Mouse (Mus musculus): ENCODE measurements around the gene Mrps27.

Gene Mrps27

DNA sequence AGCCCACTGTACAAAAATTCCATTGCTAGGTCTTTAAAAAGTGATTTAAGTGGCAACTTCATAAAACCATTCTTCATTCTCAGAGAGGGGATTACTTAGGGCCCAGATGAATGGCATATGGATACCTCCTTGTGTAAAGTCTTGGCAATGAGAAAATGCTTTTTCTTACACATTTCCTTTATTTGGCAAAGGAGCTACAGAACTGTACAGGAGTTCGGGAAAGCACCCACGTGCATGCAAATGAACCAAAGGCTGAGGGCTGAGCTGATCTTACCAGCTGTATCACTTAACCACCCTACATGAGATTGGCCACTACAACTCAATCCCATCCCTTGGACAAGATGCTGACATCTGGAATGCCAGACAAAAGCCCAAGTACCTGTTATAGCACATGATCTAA is 95.6 kb downstream of the Mrps27 start:
- DNase-seq (ENCODE audit: low spot score) = no peak

DNA sequence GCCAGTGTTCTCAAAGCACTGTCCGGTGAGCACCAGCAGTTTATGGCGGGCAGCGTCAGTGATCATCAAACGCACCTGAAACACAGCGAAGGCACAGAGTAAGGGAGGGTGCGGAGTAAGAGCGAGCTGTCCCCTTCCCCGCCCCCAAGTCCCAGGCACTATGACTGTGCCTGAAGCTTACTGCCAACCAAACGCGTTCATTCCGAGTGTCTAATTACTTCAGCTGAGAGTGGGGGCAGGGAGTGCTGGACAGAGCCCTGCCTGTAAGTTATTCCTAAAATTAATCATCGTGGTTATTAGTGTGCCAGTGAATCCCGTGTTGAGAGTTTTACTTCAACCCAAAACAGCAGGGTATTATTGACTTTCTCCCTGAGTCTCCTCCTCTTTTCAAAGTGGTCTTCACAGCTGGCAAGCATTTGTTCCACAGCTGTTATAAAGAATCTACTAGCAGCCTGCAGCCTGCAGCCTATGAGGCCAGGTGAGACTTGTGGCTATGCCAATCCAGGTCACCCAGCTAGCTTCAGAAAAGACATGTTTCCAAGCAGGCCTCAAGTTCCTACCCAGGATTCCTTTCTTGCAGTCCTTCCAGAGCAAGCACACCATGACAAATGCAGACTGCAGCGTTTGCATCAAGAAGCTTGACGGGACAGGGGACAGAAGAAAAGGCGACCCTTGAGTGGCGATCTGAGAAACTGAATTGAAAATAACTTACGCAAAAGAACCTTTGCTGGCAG is 97.3 kb downstream of the Mrps27 start:
- no peak for DNase-seq (ENCODE audit: low spot score)

DNA sequence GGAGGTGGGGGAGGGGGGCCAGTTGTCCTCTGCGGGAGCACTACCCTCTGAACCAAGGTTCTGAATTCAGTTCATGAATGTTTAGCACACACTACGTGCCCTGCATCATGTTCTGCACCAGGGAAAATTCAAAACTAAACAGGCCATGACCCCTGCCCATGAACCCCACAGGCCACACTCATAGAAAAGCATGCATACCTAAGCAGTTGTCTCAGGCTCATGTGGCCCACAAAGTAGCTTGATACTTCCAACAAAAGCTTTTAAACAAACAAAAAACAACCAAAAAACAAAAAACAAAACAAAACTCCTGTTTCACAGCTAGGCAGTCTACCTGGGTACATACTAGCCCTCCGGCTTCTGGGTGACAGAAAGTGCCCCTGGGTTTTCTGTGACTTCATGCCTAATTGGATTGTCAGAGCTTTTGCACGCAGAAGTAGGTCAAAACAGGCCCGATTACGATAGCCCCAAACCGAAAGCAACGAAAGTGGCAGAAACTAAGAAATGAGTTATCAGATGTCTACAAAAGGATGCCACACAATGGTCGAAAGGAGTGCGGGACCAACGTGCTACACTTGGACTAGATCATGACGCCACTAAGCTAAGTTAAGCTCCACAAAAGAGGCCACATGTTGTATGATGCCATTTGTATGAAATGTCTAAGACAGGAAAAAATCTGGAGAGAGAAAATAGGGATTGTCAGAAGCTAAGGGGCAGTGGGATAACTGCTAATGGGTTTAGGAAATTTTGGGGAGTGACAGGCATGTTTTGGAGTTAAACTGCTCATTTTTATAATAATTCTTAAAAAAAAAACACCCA is 98.1 kb downstream of the Mrps27 start:
- no peak for DNase-seq (ENCODE audit: low spot score)

DNA sequence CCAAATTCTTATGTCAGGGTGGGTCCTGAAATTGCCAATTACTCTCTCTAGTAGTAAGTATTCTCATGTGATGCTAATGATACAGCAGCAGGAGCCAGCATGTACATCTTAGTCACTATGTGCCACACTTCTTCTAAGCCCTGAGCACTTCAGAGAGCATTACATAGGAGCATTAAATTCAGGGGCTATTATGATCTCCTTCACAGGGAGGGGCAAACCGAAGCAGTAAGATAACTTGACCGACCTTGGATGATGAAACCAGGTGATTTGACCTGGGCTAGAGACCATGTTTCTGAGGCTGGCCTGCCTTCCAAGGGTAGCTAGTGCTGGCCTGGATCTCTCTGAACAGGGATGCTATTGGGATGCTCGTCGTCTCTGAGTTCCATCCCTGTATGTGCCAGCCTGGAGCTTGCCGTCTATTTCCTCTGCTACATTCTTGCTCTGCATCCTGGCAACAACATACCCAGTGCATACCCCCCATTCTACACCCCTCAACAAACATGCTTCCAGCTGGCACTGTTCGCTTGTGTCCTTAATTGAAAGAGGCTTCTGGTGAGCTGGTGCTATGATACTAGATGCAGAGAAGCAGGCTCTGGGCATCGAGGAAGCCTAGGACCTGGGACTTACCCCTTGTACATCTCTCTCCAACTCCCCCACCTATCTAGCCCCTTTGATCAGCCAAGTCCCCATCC is 99.0 kb downstream of the Mrps27 start:
- no peak for DNase-seq (ENCODE audit: low spot score)

DNA sequence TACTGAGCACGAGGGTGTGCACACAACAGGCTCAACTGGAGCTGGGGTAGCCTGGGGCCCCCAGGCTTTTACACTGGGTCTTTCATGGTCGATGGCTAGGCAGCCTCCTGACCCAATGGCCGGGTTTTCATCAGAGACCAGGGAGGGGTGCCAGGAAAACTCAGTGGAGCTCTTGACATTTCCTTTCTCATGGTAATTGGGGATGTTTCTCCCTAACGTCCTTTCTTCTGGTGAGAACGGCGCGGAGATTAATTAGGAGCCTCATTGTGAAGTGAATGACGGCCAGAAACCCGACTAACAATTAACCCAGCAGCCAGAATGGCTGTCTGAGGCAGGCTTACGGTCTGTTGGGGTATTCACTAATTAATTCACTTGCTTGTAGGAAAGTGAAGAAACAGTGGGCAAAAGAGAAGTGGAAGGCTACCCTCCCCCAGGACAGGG is 99.9 kb downstream of the Mrps27 start:
- no peak for DNase-seq (ENCODE audit: low spot score)

DNA sequence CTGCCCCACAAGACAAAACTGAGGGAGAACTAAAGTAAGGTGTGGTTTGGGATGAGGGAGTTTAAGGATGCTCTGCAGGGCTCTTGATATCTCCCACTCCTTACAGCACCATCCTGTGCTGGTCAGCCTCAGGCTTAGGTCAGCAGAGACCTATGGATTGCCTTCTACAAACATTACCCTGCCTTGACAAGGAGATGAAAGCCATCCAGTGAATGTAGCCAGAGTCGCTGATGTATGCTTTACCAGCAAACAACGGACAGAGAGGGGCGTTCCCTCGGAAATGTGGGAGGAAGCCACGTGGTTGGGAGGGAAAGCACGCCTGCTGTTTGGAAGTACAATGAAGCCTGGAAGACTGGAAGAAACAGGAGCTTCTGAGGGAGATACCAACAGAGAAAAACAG is 100.3 kb downstream of the Mrps27 start:
- DNase-seq (ENCODE audit: low spot score) = no peak

DNA sequence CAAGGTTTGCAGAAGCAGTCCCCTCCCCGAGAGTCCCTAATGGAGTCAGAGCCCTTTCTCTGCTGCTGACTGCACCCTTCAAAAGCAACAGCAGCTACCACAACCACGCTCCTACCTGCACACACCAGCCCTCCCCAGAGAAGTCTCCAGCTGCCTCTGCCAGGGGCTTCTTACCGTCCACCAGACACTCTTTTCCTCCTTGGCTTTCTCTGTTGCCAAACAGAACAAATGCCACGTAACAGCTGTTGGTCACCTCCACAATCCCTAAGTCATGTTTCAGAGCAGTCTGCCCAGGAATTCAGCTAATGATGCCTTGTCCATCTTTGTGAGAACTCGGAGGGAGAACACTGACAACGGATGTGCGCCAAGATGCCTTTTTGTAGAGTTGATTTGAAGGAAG is 102.4 kb downstream of the Mrps27 start:
- no peak for DNase-seq (ENCODE audit: low spot score)

DNA sequence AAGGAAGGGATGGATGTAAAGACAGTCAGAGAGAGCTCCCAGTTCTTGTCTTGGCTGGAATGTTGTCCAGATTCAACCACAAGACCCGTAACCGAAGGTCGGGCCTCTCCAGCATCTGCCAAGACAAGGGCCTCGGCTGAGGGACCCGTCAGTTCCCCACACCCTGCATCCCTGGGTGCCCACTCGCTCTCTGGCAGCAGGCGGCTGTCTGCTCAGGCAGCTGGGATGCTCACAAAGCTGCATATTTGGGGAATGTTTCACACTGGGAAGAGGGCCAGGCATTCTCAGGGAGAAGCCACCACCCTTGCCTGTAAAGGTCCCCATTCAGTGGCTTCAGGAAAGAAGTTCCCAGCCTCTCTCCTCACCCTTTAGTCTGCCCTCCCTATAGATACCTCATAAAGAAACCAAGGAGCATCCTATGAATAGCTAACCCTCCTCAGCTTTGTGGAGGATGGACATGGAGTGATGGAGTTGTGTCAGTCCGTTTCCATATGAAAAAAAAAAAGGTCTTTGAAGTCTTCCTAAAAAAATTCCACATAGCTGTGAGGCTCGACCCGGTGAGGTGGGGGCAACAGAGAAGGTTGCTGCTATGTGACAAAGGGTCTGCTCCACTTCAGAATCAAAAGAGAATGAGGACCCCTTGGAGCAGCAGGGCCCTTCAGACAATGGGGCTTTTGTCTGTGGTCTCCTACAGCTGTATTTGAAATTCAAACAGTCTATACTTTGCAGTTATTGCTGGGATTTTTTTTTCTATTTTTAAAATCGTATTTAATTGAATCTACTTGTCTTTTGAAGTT is 103.0 kb downstream of the Mrps27 start:
- no peak for DNase-seq (ENCODE audit: low spot score)

DNA sequence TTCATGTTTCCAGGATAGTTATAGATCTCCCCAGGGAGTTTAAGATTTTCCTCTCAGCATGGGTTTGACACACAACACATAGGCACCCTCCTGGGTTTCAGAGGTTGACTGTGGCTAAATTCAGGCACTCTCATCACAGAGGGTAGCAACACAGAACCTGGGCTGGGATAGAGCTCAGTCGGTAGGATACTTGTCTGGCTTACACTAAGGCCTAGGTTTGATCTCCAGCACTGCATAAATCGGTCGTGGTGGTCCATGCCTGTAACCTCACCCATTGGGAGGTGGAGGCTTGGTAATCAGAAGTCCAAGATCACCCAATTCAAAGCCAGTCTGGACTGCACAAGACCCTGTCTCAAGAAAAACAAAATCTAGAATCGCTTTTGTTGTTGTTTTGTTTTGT is 103.7 kb downstream of the Mrps27 start:
- DNase-seq (ENCODE audit: low spot score) = no peak

DNA sequence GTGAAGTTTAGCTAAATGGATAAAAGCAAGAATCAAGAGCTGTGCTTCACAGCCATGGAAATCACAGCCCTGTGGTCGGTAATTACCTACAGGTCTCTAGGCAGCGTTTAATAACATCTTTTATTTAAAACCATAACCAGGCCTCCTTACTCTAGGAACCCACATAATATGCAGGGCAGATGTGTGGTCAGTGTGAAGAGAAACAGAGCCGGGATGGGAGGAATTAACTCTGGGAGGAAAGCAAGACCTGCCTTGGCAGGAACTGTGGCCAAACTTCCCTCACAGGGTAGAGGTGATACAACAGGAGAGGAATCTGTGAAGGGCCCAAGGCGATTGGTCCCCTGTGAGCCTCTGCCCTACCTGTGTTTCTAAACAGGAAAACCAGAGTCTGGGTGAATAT is 105.0 kb downstream of the Mrps27 start:
- DNase-seq (ENCODE audit: low spot score) = no peak

DNA sequence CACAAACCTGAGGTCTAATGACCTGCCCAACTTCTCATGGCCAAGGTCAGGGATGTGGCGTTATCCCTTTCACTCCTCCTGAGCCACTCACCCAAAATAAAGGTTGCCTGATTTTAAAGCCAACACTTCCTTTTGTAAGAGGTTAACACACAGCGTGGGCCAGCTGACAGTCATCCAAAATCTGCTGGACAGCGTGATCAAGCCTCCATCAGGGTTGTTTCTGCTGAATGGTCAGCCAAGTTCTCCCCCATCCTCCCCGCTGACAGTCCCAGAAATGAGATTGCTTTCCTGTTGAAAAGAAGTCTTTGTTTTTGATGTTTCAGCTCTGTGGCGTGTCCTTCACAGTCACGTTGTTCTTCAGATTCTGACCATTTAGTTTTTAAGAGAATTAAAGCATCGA is 106.2 kb downstream of the Mrps27 start:
- no peak for DNase-seq (ENCODE audit: low spot score)

DNA sequence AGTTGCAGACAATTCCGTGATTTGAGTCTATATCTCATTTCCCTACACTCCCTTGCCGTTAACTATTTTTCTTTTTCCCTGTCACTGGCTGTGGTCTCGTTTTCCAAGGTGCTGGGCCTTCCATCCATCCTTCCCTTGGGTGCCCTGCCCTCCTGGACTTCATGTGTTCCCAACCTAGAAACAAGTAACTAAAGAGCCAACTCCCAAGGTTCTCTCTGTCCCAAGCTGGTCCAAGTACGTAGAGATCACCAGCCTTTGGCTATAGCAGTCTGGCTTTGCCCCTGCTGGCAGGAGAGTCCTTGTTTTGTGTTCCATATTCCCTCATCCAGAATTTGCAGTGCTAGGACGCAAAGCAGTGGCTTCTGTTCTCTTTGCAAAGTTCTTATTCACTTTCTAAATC is 106.7 kb downstream of the Mrps27 start:
- DNase-seq (ENCODE audit: low spot score) = no peak

DNA sequence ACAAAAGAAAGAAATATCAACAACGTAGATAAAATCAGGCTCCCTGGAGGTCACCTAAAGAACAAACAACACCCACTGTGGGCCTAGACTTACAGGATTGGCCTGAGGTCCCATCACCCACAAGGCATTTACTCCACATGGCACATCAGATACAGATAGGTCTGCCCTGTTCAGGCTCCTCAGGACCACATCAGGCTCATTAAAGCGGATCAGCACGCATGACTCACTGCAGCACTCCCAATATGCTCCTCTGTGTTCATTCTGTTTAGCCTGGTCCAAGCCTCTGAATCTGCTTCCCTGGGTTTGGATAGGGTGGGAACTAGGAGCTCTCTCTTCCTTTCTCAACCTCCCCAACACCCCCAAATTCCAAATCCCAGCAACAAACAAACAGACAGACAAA is 107.9 kb downstream of the Mrps27 start:
- DNase-seq (ENCODE audit: low spot score) = no peak

DNA sequence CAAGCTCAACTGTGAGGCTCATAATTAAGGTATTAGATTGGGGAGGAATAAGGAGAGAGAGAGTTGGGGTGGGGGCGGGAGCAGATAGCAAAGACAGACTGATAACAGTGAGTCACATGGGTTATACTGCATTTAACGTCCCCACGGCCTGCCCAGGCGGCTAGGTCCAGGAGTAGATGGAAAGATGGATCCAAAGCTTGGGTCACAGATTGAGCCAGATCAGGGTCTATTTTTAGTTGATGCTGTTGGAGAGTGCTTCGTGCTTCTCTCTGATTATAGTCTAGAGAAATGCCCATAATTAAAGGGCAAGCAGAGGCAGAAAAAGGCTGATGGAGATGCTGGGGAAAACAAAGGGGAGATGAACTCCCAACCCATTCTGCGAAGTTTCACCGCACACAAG is 110.4 kb downstream of the Mrps27 start:
- no peak for DNase-seq (ENCODE audit: low spot score)

DNA sequence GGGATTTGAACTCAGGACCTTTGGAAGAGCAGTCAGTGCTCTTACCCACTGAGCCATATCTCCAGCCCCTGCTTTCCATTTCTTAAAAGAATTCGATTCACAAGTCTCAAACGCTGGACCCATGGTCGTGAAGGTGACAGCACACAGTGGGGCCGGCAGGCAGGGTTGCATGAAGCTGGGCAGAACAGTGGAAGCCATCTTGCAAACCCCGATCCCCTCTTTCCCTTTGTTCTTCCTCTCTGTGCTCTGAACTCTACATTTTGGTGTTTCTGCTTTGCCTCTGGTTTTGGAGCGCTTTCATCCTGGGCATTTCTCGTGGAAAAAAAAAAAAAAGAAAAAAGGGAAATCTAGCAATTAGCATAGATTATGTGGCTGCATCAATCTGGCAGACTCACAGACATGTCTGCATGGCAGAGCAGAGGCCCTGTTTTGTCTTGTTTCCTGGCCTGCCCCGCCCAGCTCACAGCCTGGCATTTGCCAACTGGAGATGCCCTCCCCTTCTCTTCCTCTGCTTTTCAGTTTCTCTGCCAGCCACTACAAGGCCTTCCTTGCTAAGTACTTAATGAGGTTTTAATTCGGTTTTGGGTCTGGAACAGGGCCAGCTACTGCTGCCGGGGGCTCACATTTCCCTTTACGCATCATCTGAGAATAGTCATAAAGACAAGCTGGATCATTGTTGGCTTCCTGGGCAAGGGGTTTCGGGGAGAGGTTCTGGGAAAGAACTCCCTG is 114.2 kb downstream of the Mrps27 start:
- no peak for DNase-seq (ENCODE audit: low spot score)

DNA sequence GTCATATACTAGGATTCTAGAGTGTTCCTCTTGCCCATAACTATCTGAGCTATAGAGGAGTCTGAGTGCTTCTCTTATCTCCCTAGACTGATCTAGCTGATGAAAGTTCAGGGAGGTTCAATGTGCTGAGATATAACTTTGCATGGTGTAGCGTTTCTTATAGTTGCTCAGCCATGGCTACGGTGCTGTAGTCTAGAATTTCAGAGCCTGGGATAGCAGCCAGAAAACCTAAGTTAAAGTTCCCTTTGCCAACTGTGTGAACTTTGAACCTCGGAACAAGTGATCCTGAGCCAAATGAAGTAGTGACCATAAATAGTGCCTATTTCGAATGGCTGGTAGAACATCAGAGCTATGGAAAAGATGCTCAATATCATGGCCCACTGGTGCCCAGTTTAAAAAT is 115.0 kb downstream of the Mrps27 start:
- no peak for DNase-seq (ENCODE audit: low spot score)

DNA sequence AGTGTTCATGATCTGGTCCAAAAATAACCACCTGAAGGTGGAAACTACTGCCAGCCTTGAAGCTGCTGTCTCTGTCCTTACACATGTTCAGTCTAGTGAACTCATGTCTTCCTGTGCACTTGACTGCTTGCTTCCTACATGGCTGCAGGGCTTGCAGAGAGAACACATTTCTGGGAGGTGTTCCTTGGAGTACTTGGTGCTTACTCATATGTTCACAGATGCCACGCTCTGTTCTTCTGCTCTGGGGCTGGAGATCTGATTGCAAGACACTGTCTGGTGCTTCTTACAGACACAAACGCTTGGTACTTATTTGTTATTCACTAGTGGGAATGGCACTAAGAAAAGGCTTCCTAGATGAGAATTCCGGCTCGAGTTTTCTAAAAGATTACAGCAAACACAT is 117.3 kb downstream of the Mrps27 start:
- DNase-seq (ENCODE audit: low spot score) = no peak

DNA sequence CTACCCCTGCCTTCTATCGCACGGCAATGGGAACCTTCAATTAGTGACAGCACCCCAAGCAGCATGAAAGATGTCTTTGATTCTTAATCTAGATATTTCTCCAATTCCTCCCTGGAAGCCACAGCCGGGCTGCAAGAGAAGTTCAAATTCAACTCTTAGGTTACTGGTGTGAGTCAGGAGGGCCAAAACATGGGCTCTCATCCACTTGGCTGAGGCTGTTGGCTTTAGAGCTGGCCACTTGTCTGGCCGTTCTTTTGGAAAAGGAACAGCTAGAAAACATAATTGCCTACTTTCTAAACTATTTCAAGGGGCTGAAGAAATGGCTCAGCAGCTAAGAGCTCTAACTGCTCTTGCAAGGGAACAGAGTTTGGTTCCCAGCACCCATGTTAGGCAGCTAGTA is 120.0 kb downstream of the Mrps27 start:
- no peak for DNase-seq (ENCODE audit: low spot score)

Measured in T-cell, adult 2 months (primary cell).